Mouse (Mus musculus) CH12F3 (cell line): ENCODE measurements around the gene Aplp2.
"Not testable (repeated sequence)": the region's sequence is repeated elsewhere in the genome, so short reads cannot be mapped to it uniquely, and the experiment has no call there.

Experiments
- in situ Hi-C: fragments of 300-500 bp; cut with MboI; formaldehyde crosslinking; loops from 2 replicates; pipeline ENCODE4 v1.14.3; 2020; ENCODE audit warnings: low sequenced_read_pairs

The Aplp2 gene

DNA sequence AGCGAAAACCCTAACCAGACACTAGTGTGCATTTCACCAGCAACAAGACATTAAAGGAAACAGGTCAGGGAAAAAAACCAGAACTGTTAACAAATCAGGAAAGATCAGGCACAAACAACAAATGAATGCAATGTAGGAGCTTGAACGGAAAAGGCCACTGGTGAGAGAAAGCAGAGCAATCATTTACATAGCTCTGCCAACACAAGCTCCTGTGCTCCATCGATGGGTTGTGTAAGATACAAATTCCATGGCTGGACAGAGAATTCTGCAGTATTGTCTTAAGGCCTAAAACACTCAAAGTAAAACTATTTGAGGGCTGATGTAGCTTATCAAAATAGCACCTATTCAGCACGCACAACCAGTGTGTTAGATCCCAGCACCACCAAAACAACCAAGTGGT lies 28.6 kb downstream of the Aplp2 start:
- in situ Hi-C loops: no loop called here

GRCm38 (mm10) chr9:31181291-31182085 lies 30.1 kb downstream of the Aplp2 start:
- in situ Hi-C loops: no loop called here

DNA sequence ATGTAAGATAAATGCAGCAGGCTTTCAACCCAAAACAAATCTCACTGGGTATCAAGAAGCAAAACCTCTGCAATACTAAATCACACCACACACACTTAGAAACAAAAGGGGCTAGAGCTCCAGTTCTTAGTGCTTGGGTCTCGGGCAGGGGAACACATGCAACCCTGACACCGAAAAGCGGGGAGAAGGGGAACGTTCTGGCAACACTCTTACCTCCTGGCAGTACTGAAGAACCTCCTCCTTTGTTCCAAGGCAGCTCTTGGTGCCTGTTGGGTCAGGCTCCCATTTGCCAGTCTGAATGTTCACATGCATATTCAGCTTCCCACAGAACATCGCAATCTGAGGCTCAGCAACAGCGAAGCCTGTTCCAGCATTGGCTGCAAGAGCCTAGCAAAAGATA lies 33.9 kb downstream of the Aplp2 start:
- in situ Hi-C loops: no loop called here

GRCm38 (mm10) chr9:31176379-31177130 lies 35.1 kb downstream of the Aplp2 start:
- in situ Hi-C loops: no loop called here

DNA sequence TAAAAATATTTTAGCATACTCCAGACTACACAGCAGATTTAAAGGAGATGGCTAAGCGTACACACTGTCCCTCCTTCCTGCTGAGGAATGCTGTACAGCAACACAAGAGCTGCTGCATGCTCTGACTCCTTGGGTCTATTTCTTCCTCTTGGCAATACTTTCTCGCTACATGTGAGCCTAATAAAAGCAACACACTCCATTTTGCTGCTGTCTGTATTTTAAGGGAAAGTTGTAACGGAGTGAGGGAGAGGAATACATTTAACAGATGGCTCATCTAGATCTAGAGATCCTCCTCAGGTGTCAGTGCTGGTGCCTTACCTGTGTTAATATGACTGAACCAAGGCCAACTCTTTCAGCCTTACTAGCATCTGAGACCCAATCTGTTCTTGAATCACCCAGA lies 35.6 kb downstream of the Aplp2 start:
- in situ Hi-C loops: no loop called here

DNA sequence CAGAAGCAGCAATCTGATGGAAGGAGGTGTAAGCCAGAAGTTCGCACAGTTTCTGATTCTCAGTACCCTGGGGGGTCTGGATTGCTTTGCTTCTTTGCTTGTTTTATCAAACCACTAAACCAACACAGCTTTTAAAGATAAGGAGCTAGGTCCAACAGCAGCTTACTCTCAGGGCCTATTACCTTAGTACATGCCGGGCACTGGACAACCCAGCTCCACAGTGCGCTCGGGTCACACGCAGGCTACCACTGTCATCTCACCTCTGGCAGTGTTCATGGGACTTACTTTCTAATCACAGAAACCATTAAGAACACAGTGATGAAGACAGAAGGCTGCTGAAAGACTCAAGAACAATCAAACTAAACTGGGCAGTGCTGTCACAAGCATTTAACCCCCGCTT lies 36.3 kb downstream of the Aplp2 start:
- in situ Hi-C loops: no loop called here

- in situ Hi-C loops: no loop called here
Observed at GRCm38 (mm10) chr9:31168356-31169093, 43.1 kb downstream of the Aplp2 start.

DNA sequence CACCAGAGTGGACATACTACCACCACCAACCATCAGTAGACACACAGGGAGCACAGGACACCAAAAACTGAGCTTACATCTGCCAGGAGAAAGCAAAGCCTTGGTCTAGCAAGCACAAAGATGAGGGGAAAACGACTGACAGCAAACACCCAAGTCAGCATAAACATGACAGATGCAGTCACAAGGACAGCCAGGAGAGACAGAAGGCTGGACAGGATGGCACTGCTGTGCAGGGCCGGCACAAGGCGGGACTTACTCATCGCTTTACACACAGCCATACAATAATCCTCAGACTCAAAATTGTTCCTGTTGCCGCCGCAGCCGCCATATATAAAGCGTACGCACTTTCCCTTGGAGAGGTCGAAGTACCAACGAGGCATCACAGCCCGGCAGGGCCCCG lies 44.3 kb downstream of the Aplp2 start:
- in situ Hi-C loops: no loop called here

DNA sequence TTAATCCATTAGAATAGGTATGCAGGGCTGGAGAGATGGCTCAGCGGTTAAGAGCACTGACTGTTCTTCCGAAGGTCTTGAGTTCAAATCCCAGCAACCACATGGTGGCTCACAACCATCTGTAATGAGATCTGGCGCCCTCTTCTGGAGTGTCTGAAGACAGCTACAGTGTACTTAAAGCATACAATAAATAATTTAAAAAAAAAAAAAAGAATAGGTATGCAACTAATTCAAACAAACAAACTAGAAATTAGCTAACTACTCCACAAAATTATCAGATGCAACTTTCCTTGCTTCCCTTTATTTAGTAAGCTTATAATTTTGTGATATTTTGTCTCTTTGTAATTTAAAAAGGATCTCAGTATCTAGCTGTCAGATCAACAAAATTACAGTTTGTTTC lies 46.1 kb downstream of the Aplp2 start:
- in situ Hi-C loops: not testable (repeated sequence)

- in situ Hi-C loops: no loop called here
Observed at GRCm38 (mm10) chr9:31163327-31163726, 48.3 kb downstream of the Aplp2 start.

DNA sequence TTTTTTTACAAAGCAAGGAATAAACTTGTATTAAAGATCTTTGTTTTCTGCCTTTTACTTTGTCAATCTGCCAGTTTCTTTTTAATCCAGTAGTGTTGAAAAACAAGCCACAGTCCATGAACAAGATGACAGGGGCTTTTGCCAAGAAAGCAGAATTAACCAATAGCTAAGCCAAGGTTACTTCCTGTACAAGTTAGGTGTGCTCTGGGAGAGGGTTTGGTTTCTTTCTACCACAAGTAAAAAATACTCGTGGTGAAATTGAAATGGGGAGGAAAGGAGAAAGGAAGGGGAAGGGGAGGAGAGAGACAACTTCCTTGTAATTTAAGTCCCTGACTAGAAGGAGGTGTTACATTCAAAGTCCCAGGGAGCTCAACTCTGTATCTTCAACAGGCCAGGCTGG lies 48.7 kb downstream of the Aplp2 start:
- in situ Hi-C loops: no loop called here

DNA sequence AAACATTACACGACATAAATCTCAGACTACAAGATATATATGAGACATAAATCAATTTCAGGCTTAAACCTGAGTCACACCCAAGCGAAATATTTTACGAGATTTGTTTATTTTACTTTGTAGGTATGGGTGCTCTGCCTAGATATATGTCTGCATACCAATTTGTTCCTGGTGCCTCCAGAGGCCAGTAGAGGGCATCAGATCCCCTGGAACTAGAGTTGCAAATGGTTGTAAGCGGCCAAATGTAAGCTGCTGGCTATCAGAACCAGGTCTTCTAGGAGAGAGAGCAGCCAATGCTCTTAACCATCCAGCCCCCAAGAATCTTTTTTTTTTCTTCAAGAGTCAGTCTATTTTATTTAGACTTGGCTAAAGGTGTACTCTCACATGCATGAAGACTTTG lies 51.7 kb downstream of the Aplp2 start:
- in situ Hi-C loops: no loop called here

DNA sequence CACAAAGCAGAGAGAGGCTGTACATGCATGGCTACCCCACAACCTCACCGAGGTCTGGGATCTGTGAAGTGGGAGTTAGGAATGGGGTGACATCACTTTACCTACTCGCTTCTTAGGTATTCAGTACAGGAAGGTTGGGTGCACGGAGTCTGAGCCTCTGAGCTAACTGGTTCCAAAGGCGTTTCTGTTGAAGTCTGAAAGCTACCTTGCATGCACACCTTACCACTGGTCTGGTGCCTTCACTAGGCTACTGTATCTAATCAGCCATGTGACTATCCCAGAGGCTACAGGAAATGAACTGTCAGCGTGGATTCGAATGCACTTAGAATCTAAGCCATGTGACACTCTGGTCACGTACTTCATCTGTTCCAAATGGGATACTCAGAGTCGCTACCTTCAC lies 55.0 kb downstream of the Aplp2 start:
- in situ Hi-C loops: no loop called here

DNA sequence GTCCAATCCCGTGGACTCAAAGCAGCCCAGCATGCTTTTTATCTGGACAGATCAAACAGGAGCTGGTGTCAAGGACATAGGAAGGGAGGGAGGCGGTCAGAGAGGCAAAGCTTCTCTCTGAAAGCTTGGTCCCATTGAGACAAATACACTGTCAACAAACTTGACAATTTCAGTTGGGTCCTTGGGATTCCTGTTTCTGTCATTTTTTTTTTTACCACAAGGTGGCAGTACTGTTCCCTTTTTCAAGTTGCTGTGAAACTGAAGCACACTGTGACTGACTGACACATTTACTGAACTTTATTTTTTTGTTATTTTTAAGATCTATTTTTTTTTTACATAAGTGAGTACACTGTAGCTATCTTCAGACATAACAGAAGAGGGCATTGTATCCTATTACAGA lies 60.6 kb downstream of the Aplp2 start:
- in situ Hi-C loops: no loop called here

DNA sequence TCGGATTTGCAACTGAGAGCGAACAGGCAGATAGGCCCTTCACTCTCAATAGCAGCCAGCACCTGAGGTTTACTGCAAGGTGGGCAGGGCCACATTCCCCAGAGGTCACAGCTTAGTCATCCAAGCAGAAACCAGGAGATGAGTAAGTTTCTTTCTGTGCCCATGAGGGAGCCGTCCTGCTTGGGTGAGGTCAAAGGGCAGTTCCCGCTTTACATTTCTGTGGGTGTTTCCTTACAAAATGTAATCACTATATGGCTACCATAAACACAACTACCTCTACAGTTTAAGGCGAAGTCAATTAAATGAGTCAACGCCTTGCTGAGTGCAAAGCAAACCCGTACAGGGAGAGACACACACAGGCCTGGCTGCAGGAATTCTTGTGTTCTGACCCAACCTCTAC lies 63.5 kb downstream of the Aplp2 start:
- in situ Hi-C loops: loop anchor here (5.0 kb wide), 1 partner anchor 199 kb away; no protein-coding TSS in a partner anchor

DNA sequence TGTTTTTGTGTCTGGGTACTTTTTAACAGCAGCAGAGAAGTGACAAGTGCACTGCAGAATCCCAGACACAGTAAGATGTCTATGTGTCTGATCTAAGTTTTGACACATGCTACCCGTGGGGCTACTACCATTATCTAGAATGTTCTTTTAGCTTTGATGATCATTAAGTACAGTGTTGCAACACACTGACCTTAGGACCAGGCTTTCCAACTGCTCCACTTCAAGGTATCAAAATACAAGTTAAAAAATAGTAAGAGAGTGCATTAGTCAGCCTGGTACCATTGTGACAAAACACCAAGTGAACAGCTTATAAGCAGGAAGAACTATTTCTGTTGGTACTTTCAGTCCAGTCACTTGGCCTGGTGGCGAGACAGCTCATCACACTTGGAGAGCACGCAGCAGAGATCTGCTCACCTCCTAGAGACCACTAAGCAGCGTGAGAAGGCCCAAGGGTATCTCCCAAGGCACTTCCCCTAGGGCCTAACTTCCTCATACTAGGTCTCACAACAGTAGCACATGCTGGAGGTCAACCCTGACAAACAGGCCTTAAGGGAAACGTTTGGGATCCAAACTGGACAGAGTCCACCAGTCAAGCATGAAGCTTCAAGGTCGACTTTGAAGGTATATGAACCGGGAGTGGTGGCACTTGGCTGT lies 66.2 kb downstream of the Aplp2 start:
- in situ Hi-C loops: loop anchor here (5.0 kb wide), 1 partner anchor 202 kb away; no protein-coding TSS in a partner anchor

DNA sequence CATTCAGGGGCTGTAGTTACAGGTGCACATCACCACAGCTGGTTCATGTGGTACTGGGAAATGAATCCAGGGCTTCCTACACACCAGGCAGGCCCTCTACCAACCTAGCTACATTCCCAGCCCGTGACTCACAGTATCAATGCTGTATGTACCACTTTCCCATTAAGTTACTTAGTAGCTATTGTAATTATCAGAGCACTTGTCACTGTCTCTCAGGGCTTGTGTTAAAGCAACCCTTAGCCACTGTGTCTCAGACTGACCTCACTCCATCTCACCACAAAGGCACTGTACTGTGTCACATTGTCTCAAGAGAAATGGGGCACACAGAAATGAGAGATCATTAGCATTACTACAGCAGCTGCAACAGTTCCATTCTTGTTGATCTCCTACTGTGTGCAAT lies 68.7 kb downstream of the Aplp2 start:
- in situ Hi-C loops: no loop called here

DNA sequence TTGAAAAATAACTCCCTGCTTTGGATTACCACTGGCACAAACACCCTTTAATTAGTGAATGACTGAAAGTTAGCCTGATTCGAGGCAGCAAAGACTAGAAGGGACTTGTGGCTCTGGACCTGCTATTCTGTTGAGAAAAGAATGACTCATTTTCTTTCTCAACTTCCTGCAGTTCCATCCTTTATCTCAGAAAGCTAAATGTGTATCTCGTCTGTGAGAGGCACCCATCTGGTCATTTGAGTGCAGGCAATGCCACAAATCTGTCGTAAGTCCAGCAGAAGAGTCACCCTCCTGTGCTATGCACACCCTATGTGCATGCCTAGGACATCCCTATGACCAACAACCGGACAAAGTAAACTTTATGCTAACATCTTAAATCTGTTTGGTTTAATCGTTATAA lies 78.5 kb downstream of the Aplp2 start:
- in situ Hi-C loops: no loop called here

- in situ Hi-C loops: no loop called here
Observed at GRCm38 (mm10) chr9:31131205-31131968, 80.2 kb downstream of the Aplp2 start, which contains the start of gene St14. TSS of gene St14 (minus strand) at chr9:31131853.
